Mouse (Mus musculus): ENCODE data around the gene Atl1.

Atl1 gene

GRCm38 (mm10) chr12:69937731-69938130 lies 45.3 kb downstream of the Atl1 start:
- DNase-seq (ENCODE audit: low read depth in 2 of 2, low spot score in 2 of 2) = no peak

DNA sequence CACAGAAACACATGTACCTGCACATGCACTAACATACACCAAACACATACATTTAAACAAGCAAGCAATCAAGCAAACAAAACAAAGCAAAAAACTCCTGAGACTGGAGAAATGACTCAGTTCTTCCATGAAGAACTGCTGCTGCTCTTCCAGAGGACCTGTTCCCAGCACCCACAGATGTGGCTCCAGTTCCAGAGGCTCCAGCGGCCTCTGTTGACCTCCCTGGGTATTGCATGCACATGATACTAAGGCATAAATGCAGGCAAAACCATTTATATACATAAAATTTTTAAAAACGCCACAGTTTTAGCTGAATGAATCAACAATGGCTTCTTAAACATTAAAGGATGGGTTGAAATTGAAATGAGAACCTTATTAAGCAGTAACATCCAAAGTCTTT lies 46.9 kb downstream of the Atl1 start:
- peak in 1 of 2 experiments; percentile 5 for DNase-seq (ENCODE audit: low read depth in 2 of 2, low spot score in 2 of 2)

DNA sequence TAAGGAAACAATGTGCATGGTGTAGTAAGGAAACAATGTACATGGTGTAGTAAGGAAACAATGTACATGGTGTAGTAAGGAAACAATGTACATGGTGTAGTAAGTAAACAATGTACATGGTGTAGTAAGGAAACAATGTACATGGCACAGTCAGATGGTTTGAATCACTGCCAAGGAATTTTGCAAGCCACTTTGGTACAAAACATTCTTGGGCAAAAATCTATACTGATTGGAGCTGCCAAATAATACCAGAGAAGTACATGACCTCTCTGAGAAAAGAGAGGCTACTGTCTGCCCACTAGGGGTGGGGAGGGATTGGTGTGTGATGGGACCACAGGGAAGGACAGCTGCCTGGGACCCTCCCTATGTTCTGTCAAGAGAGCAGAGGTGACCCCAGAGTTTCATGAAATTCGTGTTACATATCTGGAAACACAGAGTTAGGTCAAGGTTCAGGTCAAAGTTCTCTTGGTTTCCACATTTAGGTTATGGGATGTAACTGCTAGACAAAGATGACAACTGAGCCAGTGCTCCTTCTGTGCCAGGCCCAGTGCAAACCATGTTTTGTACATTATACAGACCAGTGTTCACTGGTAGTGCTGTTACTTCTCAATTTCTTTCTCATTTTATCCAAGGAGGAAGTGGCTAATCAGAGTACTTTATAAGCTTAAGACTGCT lies 49.4 kb downstream of the Atl1 start:
- no peak for DNase-seq (ENCODE audit: low read depth in 2 of 2, low spot score in 2 of 2)

GRCm38 (mm10) chr12:69945861-69946260 lies 53.4 kb downstream of the Atl1 start:
- DNase-seq (ENCODE audit: low read depth in 2 of 2, low spot score in 2 of 2) = no peak

DNA sequence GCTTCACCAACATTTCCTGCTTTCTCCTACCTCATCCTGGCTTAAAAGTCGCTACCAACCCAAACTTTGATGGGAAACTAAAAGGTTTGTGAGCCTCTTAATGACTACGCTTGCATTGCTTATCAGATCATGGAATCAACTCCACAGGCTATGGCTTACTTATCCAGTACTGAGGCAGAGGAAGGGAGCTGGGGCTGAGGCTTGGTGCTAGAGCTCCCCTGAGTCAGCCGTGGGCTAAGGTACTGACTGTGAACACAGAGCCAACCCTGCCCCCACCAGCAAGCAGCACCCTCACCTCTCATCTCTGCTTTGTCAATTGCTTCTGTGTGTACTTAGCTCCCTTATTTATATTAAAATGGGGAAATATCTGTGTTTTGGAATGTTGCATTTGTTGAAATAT lies 55.1 kb downstream of the Atl1 start:
- DNase-seq (ENCODE audit: low read depth in 2 of 2, low spot score in 2 of 2) = no peak

- no peak for DNase-seq (ENCODE audit: low read depth in 2 of 2, low spot score in 2 of 2)
Measured at GRCm38 (mm10) chr12:69957378-69957777, 65.0 kb downstream of the Atl1 start.

GRCm38 (mm10) chr12:69962468-69962867 lies 70.1 kb downstream of the Atl1 start:
- peak; percentile 16 to 38 for DNase-seq (ENCODE audit: low read depth in 2 of 2, low spot score in 2 of 2)

GRCm38 (mm10) chr12:69963141-69963540 lies 70.7 kb downstream of the Atl1 start:
- DNase-seq (ENCODE audit: low read depth in 2 of 2, low spot score in 2 of 2) = no peak

- no peak for DNase-seq (ENCODE audit: low read depth in 2 of 2, low spot score in 2 of 2)
Measured at GRCm38 (mm10) chr12:69965644-69966043, 73.2 kb downstream of the Atl1 start.

GRCm38 (mm10) chr12:69966071-69966470 lies 73.7 kb downstream of the Atl1 start:
- no peak for DNase-seq (ENCODE audit: low read depth in 2 of 2, low spot score in 2 of 2)

- no peak for DNase-seq (ENCODE audit: low read depth in 2 of 2, low spot score in 2 of 2)
Measured at GRCm38 (mm10) chr12:69967112-69967511, 74.7 kb downstream of the Atl1 start.

DNA sequence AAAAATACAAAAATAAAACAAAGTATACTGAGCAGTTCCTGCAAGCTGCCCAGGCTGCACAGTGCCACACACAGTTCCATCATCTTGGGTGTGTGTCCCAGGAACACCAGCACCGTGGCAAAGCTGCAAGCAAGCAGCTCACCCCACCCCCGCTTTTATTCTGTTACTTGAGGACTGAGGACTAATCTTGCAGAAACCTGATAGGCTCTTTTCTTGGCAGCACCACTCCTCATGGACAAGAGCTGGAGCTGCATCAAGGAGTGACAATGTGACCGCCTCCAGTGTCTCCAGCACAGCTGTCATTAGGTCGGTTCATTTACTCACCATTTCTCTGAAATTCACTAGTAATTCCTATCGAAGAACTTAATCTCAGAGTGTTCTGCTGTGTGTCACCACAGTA lies 75.7 kb downstream of the Atl1 start:
- DNase-seq (ENCODE audit: low read depth in 2 of 2, low spot score in 2 of 2) = no peak

GRCm38 (mm10) chr12:69973666-69974065 lies 81.3 kb downstream of the Atl1 start:
- no peak for DNase-seq (ENCODE audit: low read depth in 2 of 2, low spot score in 2 of 2)

GRCm38 (mm10) chr12:69976688-69977087 lies 84.3 kb downstream of the Atl1 start:
- DNase-seq (ENCODE audit: low read depth in 2 of 2, low spot score in 2 of 2) = no peak

DNA sequence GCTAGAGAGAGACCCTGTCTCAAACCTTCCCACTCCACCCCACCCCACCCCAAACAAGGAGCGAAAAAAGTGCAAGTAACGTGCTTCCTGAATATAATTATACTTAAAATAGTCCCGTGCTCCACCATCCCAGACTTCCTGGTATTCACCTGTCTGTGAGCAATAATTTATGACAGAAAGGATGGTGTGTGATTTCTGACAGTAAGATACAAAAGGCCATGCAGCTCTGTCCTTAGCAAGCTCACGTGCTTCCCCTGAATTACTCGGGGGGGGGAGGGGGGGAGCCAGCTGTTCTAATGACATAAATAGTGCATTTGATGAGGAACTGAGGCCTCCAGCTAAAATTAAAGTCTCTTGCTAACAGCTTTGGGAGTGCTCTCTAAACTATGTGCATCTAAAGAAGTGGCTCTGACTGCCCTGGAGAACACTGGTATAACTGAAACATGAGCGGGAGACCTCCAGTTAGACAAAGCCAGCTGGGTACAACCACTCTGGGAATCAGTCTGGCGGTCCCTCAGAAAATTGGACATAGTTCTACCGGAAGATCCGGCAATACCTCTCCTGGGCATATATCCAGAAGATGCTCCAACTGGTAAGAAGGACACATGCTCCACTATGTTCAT lies 85.1 kb downstream of the Atl1 start:
- DNase-seq (ENCODE audit: low read depth in 2 of 2, low spot score in 2 of 2) = no peak

- DNase-seq (ENCODE audit: low read depth in 2 of 2, low spot score in 2 of 2) = no peak
Measured at GRCm38 (mm10) chr12:69982874-69983273, 90.5 kb downstream of the Atl1 start.

GRCm38 (mm10) chr12:69985546-69985945 lies 93.1 kb downstream of the Atl1 start:
- no peak for DNase-seq (ENCODE audit: low read depth in 2 of 2, low spot score in 2 of 2)

- DNase-seq (ENCODE audit: low read depth in 2 of 2, low spot score in 2 of 2) = peak in 1 of 2 experiments; percentile 17
Measured at GRCm38 (mm10) chr12:69986241-69986762, 93.9 kb downstream of the Atl1 start.

DNA sequence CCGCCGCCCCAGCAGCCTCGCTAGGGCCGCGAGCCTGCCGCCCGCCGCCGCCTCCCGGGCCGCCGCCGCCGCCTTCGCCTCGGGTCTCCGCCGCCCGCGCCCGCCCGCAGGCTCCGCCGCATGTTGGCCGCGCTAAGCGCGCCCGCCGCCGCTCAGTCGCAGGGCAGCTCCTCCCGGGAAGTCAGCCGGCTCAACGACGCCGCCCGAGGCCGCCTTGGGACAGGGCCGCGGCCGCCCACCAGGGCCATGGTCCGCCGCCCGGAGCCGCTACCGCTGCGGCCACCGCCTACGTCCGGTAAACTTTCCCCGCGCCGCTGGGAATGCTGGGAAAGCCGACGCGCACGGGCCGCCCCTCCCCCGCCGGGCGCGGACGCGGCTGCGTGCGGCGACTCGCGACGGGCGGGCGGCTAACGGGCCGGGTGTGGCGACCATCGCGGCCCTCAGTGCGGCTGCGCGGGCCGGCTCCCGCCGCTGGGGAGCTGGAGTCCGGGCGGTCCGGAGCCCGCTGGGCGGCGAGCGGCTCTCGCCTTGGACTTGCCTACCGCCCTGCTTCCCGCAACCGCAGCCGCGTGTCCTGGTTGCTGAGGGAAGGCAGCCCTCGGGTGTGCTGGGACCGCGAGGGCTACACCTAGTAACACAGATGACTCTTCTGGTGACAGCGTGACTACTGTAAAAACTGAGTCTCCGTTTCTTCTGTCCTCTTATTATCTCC lies 94.5 kb downstream of the Atl1 start, which contains the start of gene Sav1:
Gene Sav1, minus strand, starts transcription at position 217 of the 712 bp plus-strand sequence.
- peak; percentile 31 to 36 for DNase-seq (ENCODE audit: low read depth in 2 of 2, low spot score in 2 of 2)

DNA sequence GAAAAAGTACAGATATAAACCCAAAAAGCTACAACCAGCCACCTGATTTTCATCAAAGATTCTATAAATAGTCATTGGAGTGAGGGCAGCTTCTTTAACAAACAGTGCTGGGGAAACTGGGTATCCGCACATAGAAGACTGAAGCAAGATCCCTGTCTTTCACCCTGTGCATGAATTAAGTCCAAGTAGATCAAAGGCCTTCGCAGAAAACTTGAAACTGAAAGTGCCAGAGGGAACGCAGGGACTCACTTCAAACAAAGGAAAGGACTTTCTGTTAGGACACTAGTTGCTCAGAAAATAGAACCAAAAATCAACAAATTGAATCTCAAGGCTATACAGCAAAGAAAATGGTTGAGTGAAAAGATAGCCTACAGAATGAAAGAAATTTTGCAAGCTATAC lies 103.0 kb downstream of the Atl1 start:
- no peak for DNase-seq (ENCODE audit: low read depth in 2 of 2, low spot score in 2 of 2)

DNA sequence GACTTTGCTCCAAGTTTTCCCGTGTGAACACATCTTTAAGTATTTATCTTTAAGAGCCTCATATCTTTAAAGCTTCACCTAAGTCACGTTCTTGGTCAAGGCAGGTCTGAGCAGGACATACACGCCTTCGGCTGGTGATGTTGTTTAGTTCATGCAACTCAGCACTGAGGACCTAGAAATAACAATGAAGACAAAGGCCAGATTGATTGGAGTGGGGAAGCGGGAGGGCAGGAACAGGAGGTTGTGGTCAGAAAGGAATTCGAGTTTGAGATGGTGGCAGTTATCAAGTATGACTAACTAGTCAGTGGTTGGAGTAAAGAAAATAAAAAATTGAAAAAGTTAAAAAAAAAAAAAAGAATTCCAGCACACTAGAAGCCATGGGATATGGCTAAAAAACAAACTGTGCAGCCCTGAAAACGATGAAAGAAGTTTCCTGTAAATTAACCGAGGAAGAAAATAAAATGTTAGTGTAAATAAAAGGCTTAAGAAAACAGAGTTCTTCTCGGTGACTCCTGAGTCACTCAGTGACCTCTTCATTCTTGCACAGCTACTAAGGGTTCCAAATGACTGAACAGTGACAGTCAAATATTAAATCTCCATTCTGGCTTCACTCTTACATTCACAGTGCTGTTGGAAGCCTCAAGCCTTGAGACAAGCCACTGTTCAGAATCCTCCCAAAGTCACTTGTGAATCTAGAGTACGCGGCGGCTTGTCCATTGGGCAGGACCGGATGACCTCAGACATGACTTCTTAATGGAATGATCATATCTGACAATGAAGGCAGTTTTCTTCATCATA lies 106.0 kb downstream of the Atl1 start:
- DNase-seq (ENCODE audit: low read depth in 2 of 2, low spot score in 2 of 2) = no peak
